In genomic region chr9:62345081-62345481, GRCm38 (mm10) we compare ENCODE assay signal across 8 mouse cellular contexts. TPM values are rescaled to one million over a fixed set of nuclear protein-coding genes. Genes with fewer than 3 reads are reported as not detected.
DNase-seq lines count a peak whose midpoint lies in the region; ATAC-seq lines count a peak whose summit lies in the region.

No protein-coding gene starts in this region.

- H3K27me3 ChIP-seq in lung, embryonic 16.5 days (ENCODE audit: control insufficient read depth, insufficient read depth, low read depth, low read length) = no peaks in the 10 kb centered on the region
- H3K27me3 ChIP-seq in embryonic facial prominence, embryonic 12.5 days = no peaks in the 10 kb centered on the region
- H3K27me3 ChIP-seq in hindbrain, embryonic 13.5 days = no peaks in the 10 kb centered on the region
- H3K27me3 ChIP-seq in liver, embryonic 11.5 days (replicated peaks; ENCODE audit: control insufficient read depth, insufficient read depth, low read length) = no peaks in the 10 kb centered on the region

- no peak for ATAC-seq in lung, embryonic 16.5 days (ENCODE audit: low read depth)
- no peak for ATAC-seq in embryonic facial prominence, embryonic 12.5 days (ENCODE audit: insufficient number of reproducible peaks, insufficient read depth, low FRiP score, low TSS enrichment)
- no peak for ATAC-seq in hindbrain, embryonic 13.5 days (ENCODE audit: low FRiP score)
- no peak for ATAC-seq in liver, embryonic 11.5 days (replicated peaks; ENCODE audit: low FRiP score)
- ATAC-seq in granulocyte monocyte progenitor cell, adult 5-6 weeks (replicated peaks; ENCODE audit: poor library complexity, severe bottlenecking) = no peak

- peak overlapping the region; percentile 79 for H3K4me3 ChIP-seq in lung, embryonic 16.5 days (ENCODE audit: low read length)
- peak overlapping the region; percentile 91 for H3K4me3 ChIP-seq in embryonic facial prominence, embryonic 12.5 days
- H3K4me3 ChIP-seq in hindbrain, embryonic 13.5 days = peak overlapping the region; percentile 87
- peak overlapping the region; percentile 88 for H3K4me3 ChIP-seq in liver, embryonic 11.5 days (ENCODE audit: low read depth, low read length)

- H3K4me1 ChIP-seq in lung, embryonic 16.5 days (replicated peaks; ENCODE audit: control insufficient read depth, insufficient read depth, low read length) = peaks cover 34% of the 10 kb centered on the region
- peaks cover 47% of the 10 kb centered on the region for H3K4me1 ChIP-seq in embryonic facial prominence, embryonic 12.5 days
- H3K4me1 ChIP-seq in hindbrain, embryonic 13.5 days (replicated peaks) = peaks cover 53% of the 10 kb centered on the region
- peaks cover 50% of the 10 kb centered on the region for H3K4me1 ChIP-seq in liver, embryonic 11.5 days (replicated peaks; ENCODE audit: control insufficient read depth, insufficient read depth, low read length)

- peak overlapping the region; percentile 100 for H3K9ac ChIP-seq in lung, embryonic 16.5 days (ENCODE audit: low read length)
- H3K9ac ChIP-seq in embryonic facial prominence, embryonic 12.5 days = peak overlapping the region; percentile 93
- peak overlapping the region; percentile 99 for H3K9ac ChIP-seq in hindbrain, embryonic 13.5 days
- peak overlapping the region; percentile 83 for H3K9ac ChIP-seq in liver, embryonic 11.5 days (ENCODE audit: low read depth, low read length)

- no peaks in the 10 kb centered on the region for H3K9me3 ChIP-seq in lung, embryonic 16.5 days (ENCODE audit: control insufficient read depth, low read length)
- H3K9me3 ChIP-seq in embryonic facial prominence, embryonic 12.5 days = no peaks in the 10 kb centered on the region
- no peaks in the 10 kb centered on the region for H3K9me3 ChIP-seq in hindbrain, embryonic 13.5 days
- H3K9me3 ChIP-seq in liver, embryonic 11.5 days (ENCODE audit: control insufficient read depth, low read length) = no peaks in the 10 kb centered on the region

- H3K27ac ChIP-seq in lung, embryonic 16.5 days (ENCODE audit: low read length) = peak overlapping the region; percentile 97
- H3K27ac ChIP-seq in embryonic facial prominence, embryonic 12.5 days = peak overlapping the region; percentile 100
- H3K27ac ChIP-seq in hindbrain, embryonic 13.5 days = peak overlapping the region; percentile 100
- H3K27ac ChIP-seq in liver, embryonic 11.5 days (ENCODE audit: low read depth, low read length) = peak overlapping the region; percentile 98

- WGBS in lung, embryonic 16.5 days = 14% methylated on average over 11 of the region's 11 CpGs
- 3% methylated on average over 11 of the region's 11 CpGs for WGBS in embryonic facial prominence, embryonic 12.5 days
- 5% methylated on average over 11 of the region's 11 CpGs for WGBS in hindbrain, embryonic 13.5 days
- 22% methylated on average over 11 of the region's 11 CpGs for WGBS in liver, embryonic 11.5 days

- peak overlapping the region; percentile 76 for H3K4me2 ChIP-seq in lung, embryonic 16.5 days (ENCODE audit: low read depth, low read length)
- peak overlapping the region; percentile 68 for H3K4me2 ChIP-seq in embryonic facial prominence, embryonic 12.5 days (replicated peaks)
- H3K4me2 ChIP-seq in hindbrain, embryonic 13.5 days = peak overlapping the region; percentile 77
- peak overlapping the region; percentile 91 for H3K4me2 ChIP-seq in liver, embryonic 11.5 days

- DNase-seq in lung, postnatal 36 days = no peak
- peak; percentile 33 for DNase-seq in liver, embryonic 11.5 days (ENCODE audit: low spot score)
- DNase-seq in thymus, postnatal 4 days = peak; percentile 39
- DNase-seq in ovary, postnatal 10 days (ENCODE audit: low spot score) = no peak

- H3K36me3 ChIP-seq in lung, embryonic 16.5 days (ENCODE audit: control insufficient read depth, insufficient read depth, low read length) = no peaks in the 10 kb centered on the region
- H3K36me3 ChIP-seq in embryonic facial prominence, embryonic 12.5 days = no peaks in the 10 kb centered on the region
- H3K36me3 ChIP-seq in hindbrain, embryonic 13.5 days = no peaks in the 10 kb centered on the region
- no peaks in the 10 kb centered on the region for H3K36me3 ChIP-seq in liver, embryonic 11.5 days (ENCODE audit: control insufficient read depth, insufficient read depth, low read length)

RNA-seq across cellular contexts. Expression of gene Anp32a, which starts 4.0 kb away (rescaled TPM):
- polyA plus RNA-seq in lung, embryonic 16.5 days (2015; fragmentation: Nextera tagmentation; extraction: Ambion mirVana) = 195 and 205 TPM in 2 replicates
- 208 and 235 TPM in 2 replicates for polyA plus RNA-seq in embryonic facial prominence, embryonic 12.5 days (2016; fragmentation: Nextera tagmentation; extraction: Ambion mirVana)
- polyA plus RNA-seq in hindbrain, embryonic 13.5 days (2015; fragmentation: Nextera tagmentation; extraction: Ambion mirVana) = 149 and 172 TPM in 2 replicates
- polyA plus RNA-seq in liver, embryonic 11.5 days (2014; fragmentation: Nextera tagmentation; extraction: Ambion mirVana) = 107 and 112 TPM in 2 replicates
- 212 and 423 TPM in 2 replicates for total RNA-seq in granulocyte monocyte progenitor cell, adult 5-6 weeks (2014; fragmentation: Nextera tagmentation)
- total RNA-seq in granulocyte monocyte progenitor cell, adult 5-6 weeks (2017) = 721 and 833 TPM in 2 replicates

Comparison
In these comparisons a context has a peak if more than half of its experiments do, and no peak if none do; other contexts are left out.
1. DNase-seq: peak in liver, embryonic 11.5 days (single experiment) and thymus, postnatal 4 days (single experiment); none in lung, postnatal 36 days (single experiment) and ovary, postnatal 10 days (single experiment).
2. Peak in every context shown above with its lines, with median percentiles within 50 percentile points of each other: H3K27ac ChIP-seq, H3K4me2 ChIP-seq, H3K4me3 ChIP-seq and H3K9ac ChIP-seq.